Mouse (Mus musculus) heart, postnatal 0 days (tissue): ENCODE results near the gene Dnah2. TPM values are rescaled to one million over a fixed set of nuclear protein-coding genes. Genes with fewer than 3 reads are reported as not detected.

Experiments
- ATAC-seq: fragments of 200-750 bp; cut with Nextera tagmentation; 2 replicates; pipeline ENCODE4 v1.8.0; 2017; ENCODE audit warnings: low read depth, moderate number of reproducible peaks, moderate library complexity; ENCODE audit not compliant: insufficient read depth
- DNase-seq: peaks from one replicate; pipeline ENCODE4 v3.0.0-alpha.2; 2016; ENCODE audit warnings: low spot score
- H3K27ac ChIP-seq: fragments of 300-500 bp; sonication (generic); 2 replicates; pipeline ENCODE4 v1.5.1; 2014; ENCODE audit warnings: low read depth, mild to moderate bottlenecking
- H3K27me3 ChIP-seq: fragments of 300-500 bp; sonication (generic); 2 replicates; pipeline ENCODE4 v1.6.1; 2014; ENCODE audit warnings: low read length, mixed read lengths; ENCODE audit not compliant: control insufficient read depth, insufficient read depth
- H3K36me3 ChIP-seq: fragments of 300-500 bp; sonication (generic); replicated peaks from 2 replicates; pipeline ENCODE4 v1.6.1; 2014; ENCODE audit warnings: low read length, mixed read lengths; ENCODE audit not compliant: control insufficient read depth, insufficient read depth
- H3K4me1 ChIP-seq: fragments of 300-500 bp; sonication (generic); 2 replicates; pipeline ENCODE4 v1.6.1; 2014; ENCODE audit warnings: antibody characterized with exemption; ENCODE audit not compliant: control insufficient read depth, insufficient read depth
- H3K4me2 ChIP-seq: fragments of 300-500 bp; sonication (generic); 2 replicates; pipeline ENCODE4 v1.6.1; 2014; ENCODE audit warnings: low read depth, mild to moderate bottlenecking, low read length, moderate library complexity
- H3K4me3 ChIP-seq: fragments of 300-500 bp; sonication (generic); 2 replicates; pipeline ENCODE4 v1.5.1; 2014; ENCODE audit warnings: low read depth, low read length
- H3K9ac ChIP-seq: fragments of 300-500 bp; sonication (generic); replicated peaks from 2 replicates; pipeline ENCODE4 v1.6.1; 2014; ENCODE audit warnings: low read depth, low read length, mixed read lengths
- H3K9me3 ChIP-seq: fragments of 300-500 bp; sonication (generic); replicated peaks from 2 replicates; pipeline ENCODE4 v1.6.1; 2016; ENCODE audit warnings: low read length; ENCODE audit not compliant: control insufficient read depth
- CTCF ChIP-seq: IDR thresholded peaks from 2 replicates; pipeline ENCODE4 v1.5.1; 2016; ENCODE audit warnings: antibody characterized with exemption, control low read depth, low read depth
- EP300 ChIP-seq: IDR thresholded peaks from 2 replicates; pipeline ENCODE4 v1.6.1; 2016; ENCODE audit warnings: antibody characterized with exemption, low read depth
- WGBS: fragments of 180-500 bp; shearing (Covaris S2); extraction: QIAGEN DNeasy Blood & Tissue Kit; methylation state at CpG from one replicate; pipeline ENCODE4 v1.1.7; 2014; 5-methylcytosine and 5-hydroxymethylcytosine counted together
- polyA plus RNA-seq: library from polyadenylated mRNA; unstranded; fragments of >200 nt; fragmentation: Nextera tagmentation; extraction: Ambion mirVana; gene quantifications from 2 replicates; pipeline ENCODE4 v1.2.1, GENCODE M21; 2015
- total RNA-seq: library from RNA; depleted of rRNA; stranded (reverse); fragments of >200 nt; gene quantifications from 2 replicates; pipeline ENCODE4 v1.2.3, GENCODE M21; 2014; ENCODE audit warnings: low replicate concordance

Dnah2 gene
- total and polyA plus RNA-seq, 2 experiments from 2014 or later, result 0.03 TPM; not detected in 1

DNA sequence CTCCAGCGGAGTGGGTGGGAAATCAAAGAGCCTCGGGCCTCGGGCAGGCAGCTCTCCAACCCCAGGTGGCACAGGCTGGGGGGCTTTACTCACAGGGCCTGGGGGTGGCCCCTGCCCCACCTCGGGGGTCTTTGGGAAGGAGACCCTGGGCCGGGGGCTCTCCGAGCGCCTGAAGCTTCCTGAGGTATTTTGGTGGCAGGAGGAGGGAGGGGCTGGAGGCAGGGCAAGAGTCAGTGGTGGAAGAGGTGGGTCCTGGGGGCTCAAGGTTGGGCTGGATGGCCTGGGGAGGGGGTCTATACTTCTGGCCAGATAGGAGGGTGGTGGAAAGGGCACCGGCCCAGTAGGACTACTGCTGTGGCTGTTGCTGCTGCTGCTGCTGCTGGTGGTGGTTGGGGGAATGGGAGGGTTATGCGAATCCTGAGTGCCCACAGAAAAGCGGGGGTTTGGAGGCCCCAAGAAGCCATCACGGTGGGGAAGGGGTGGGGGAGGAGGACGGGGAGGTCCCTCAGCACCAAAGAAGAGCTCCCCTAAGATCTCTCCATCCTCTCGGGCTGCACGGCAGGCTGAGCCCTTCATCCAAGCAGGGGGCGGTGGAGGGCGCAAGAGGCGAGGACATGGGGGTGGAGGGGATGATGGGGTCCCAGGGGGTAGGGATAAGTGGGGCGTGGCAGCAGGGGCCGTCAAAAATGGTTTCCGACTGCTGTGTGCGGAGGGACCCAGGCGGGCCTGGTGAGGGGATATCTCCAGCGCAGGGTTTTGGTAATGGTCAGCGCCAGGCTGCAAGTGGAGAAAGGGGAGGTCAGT is 143.3 kb downstream of the Dnah2 start:
- Histone ChIP-seq H3K9ac (no peak overlapping the region), H3K4me1 (peaks cover 7% of the 10 kb centered on the region; the same call in 1 of the 2 replicates), H3K27ac (no peak overlapping the region), H3K27me3 (no peaks in the 10 kb centered on the region), H3K9me3 (no peaks in the 10 kb centered on the region), H3K4me2 (no peak overlapping the region), H3K36me3 (peaks cover 70% of the 10 kb centered on the region), H3K4me3 (no peak overlapping the region)
- ATAC-seq (no peak), DNase-seq (no peak)
- 91% methylated on average over 24 of the region's 24 CpGs for WGBS
- no peak for TF ChIP-seq EP300

DNA sequence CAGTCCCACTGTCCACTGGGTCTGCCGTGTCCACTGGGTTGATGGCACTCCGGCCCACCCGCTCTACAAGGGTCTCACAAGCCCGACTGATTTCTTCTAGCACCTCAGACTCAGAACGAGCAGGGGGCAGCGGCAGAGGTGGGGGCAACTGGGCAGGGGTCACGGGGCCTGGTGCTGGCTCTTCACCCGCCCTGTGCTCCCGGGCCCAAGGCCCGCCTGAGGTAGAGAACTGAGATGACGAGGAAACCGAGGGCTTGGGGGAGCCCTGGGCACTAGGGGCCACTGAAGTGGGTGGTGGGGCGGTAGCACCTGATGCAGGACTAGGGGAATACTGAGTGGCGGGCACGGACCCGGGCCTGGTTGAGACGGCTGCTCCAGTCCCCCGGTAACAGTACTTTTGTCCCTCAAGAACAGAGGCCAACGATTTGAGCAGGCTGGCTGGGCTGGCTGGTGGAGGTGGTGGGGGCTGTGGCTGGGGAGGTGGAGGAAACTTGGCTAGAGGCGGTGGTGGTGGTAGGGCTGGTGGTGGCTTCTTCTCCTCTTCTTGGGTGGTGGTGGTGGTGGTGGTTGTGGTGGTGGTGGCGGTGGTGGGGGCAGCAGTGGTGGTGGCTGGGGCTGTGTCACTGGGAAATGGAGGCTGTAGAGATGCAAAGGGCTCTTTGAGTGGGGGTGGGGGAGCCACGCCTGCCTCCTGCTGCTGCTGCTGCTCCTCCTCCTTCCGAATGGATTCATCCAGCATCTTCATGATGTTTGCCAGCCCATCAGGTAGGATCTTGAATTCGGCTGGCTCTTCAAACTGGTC is 144.1 kb downstream of the Dnah2 start:
- H3K9me3 ChIP-seq, result no peaks in the 10 kb centered on the region
- H3K4me1 ChIP-seq, result peaks cover 7% of the 10 kb centered on the region; the same call in 1 of the 2 replicates
- H3K27me3 ChIP-seq, result no peaks in the 10 kb centered on the region
- TF ChIP-seq CTCF, result no peak
- no peak overlapping the region for H3K27ac ChIP-seq
- no peak overlapping the region for H3K9ac ChIP-seq
- H3K4me3 ChIP-seq, result no peak overlapping the region
- no peak overlapping the region for H3K4me2 ChIP-seq
- no peak for DNase-seq
- no peak for ATAC-seq
- 89% methylated on average over 21 of the region's 24 CpGs for WGBS
- H3K36me3 ChIP-seq, result peaks cover 78% of the 10 kb centered on the region

DNA sequence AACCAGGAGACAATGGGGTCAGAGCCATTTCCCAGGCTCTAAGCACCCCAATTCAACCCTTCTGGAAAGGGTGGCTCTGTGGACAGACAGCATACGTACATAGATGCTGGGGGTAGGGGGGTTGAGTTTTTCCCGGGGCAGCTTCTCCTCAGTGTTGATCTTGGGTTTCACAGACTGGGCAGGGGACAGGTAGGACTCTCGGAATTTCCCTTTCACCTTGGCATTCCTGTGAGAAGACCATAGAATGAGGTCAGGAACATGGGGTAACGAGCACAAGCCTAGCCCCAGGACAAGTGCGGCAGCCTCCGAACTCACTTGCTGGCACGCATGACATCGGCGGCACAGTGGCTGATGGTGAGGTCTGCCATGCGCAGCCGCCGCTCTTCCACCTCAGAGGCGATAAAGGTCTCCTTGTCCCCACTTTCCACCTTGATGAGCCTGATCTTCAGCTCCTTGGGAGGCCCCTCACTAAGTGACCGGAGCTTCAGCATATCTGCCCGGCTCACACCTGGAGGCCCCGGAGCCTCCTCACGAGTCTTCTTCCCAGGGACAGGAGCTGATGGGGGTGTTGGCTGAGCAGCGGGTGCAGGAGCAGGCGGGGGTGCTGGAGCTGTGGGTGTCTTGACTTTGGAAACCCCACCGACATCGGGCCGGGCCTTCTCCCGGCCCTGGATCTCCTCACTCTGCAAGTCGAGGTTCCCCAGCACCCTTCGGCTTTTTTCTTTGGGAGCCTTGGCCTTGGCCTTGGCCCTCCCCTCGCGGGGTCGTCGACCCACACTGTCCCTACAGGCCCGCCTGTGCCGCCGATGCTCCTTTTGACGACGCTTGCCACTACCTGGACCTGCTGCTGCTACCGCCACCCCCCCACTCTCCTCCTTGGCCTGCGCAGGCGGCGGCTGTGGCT is 145.0 kb downstream of the Dnah2 start:
- DNase-seq (no peak), ATAC-seq (no peak)
- Histone ChIP-seq H3K4me1 (peaks cover 7% of the 10 kb centered on the region; the same call in 1 of the 2 replicates), H3K27ac (no peak overlapping the region), H3K9me3 (no peaks in the 10 kb centered on the region), H3K4me2 (no peak overlapping the region), H3K4me3 (no peak overlapping the region), H3K27me3 (no peaks in the 10 kb centered on the region), H3K9ac (no peak overlapping the region), H3K36me3 (peaks cover 84% of the 10 kb centered on the region)
- WGBS, result 89% methylated on average over 34 of the region's 38 CpGs
- TF ChIP-seq CTCF, result no peak
- TF ChIP-seq EP300, result no peak

DNA sequence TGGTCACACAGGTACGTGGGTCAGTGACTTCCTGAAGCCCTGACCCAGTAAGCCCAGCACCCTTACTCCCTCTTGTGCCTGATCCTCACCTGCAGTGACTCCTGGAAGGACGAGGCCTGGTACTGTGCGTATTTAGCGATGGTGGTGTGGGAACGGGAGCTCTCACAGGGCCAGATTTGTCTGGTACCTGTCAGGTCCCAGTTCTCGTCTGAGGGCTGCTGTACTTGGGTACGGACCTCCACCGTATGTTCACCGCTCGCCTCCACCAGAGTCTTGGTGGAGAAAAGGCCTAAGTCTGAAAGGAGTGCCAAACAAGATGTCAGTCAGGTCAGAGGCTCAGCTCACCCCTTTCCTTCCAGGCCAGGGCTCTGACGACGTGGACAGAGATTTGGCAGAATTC is 146.9 kb downstream of the Dnah2 start:
- Histone ChIP-seq H3K27ac (no peak overlapping the region), H3K4me3 (no peak overlapping the region), H3K9me3 (no peaks in the 10 kb centered on the region), H3K9ac (no peak overlapping the region), H3K36me3 (peaks cover 76% of the 10 kb centered on the region), H3K27me3 (no peaks in the 10 kb centered on the region), H3K4me1 (no peaks in the 10 kb centered on the region), H3K4me2 (no peak overlapping the region)
- ATAC-seq (no peak), DNase-seq (peak; percentile 4)
- TF ChIP-seq CTCF (no peak), EP300 (no peak)
- WGBS, result 88% methylated on average over 12 of the region's 12 CpGs

DNA sequence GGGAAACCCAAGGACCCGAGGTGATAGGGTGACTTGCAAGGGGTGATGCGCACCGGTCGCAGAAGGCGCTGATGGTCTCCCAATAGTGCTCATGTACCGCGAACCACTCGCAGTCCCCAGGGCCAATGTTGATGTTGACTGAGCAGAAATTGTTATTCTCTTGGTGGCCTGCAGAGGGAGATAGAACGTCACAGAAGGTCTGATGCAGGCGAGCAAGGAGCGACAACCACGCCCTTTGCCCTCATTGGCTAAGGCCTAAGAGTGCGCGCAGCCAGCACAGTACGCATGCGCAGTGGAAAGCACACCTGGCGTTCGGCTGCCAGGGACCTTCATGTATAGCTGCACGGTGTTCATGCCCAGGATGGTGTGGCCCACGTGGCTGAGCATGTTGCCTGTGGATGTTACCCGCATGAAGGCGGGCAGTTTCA is 147.7 kb downstream of the Dnah2 start:
- H3K9ac ChIP-seq, result no peak overlapping the region
- H3K4me2 ChIP-seq, result no peak overlapping the region
- no peaks in the 10 kb centered on the region for H3K27me3 ChIP-seq
- no peaks in the 10 kb centered on the region for H3K9me3 ChIP-seq
- peak; percentile 63 for ATAC-seq
- 19% methylated on average over 22 of the region's 22 CpGs for WGBS
- peak; percentile 94 for DNase-seq
- no peaks in the 10 kb centered on the region for H3K4me1 ChIP-seq
- no peak for TF ChIP-seq EP300
- TF ChIP-seq CTCF, result peak; percentile 95
- H3K4me3 ChIP-seq, result no peak overlapping the region
- H3K36me3 ChIP-seq, result peaks cover 69% of the 10 kb centered on the region
- no peak overlapping the region for H3K27ac ChIP-seq
